Mouse (Mus musculus) midbrain, embryonic 16.5 days (tissue): ENCODE measurements around the gene Rad9a. TPM values are rescaled to one million over a fixed set of nuclear protein-coding genes. Genes with fewer than 3 reads are reported as not detected.
A peak's percentile ranks its signal among the peaks of the same experiment; 100 is the strongest.

Experiments
- ATAC-seq: fragments of 200-750 bp; cut with Nextera tagmentation; 2 replicates; pipeline ENCODE4 v1.8.0; 2017; ENCODE audit warnings: moderate TSS enrichment
- H3K27ac ChIP-seq: fragments of 300-500 bp; sonication (generic); 2 replicates; pipeline ENCODE4 v1.5.1; 2014; ENCODE audit warnings: mild to moderate bottlenecking, low read length, mixed read lengths
- H3K27me3 ChIP-seq: fragments of 300-500 bp; sonication (generic); 2 replicates; pipeline ENCODE4 v1.6.1; 2014; ENCODE audit warnings: low read depth, low read length, mixed read lengths; ENCODE audit not compliant: control insufficient read depth, insufficient read depth
- H3K36me3 ChIP-seq: fragments of 300-500 bp; sonication (generic); 2 replicates; pipeline ENCODE4 v1.6.1; 2014; ENCODE audit warnings: mild to moderate bottlenecking, low read length, moderate library complexity, mixed read lengths; ENCODE audit not compliant: control insufficient read depth, insufficient read depth
- H3K4me1 ChIP-seq: fragments of 300-500 bp; sonication (generic); 2 replicates; pipeline ENCODE4 v1.6.1; 2014; ENCODE audit warnings: mild to moderate bottlenecking, low read length, mixed read lengths; ENCODE audit not compliant: control insufficient read depth, insufficient read depth
- H3K4me2 ChIP-seq: fragments of 300-500 bp; sonication (generic); 2 replicates; pipeline ENCODE4 v1.6.1; 2014; ENCODE audit warnings: mild to moderate bottlenecking, low read length, mixed read lengths
- H3K4me3 ChIP-seq: fragments of 300-500 bp; sonication (generic); 2 replicates; pipeline ENCODE4 v1.5.1; 2014; ENCODE audit warnings: low read depth, mild to moderate bottlenecking, low read length, moderate library complexity, mixed read lengths
- H3K9ac ChIP-seq: fragments of 300-500 bp; sonication (generic); 2 replicates; pipeline ENCODE4 v1.6.1; 2014; ENCODE audit warnings: low read depth, low read length, mixed read lengths
- H3K9me3 ChIP-seq: fragments of 300-500 bp; sonication (generic); replicated peaks from 2 replicates; pipeline ENCODE4 v1.6.1; 2014; ENCODE audit warnings: mild to moderate bottlenecking, low read length, mixed read lengths; ENCODE audit not compliant: control insufficient read depth, poor library complexity, severe bottlenecking
- WGBS: fragments of 180-500 bp; shearing (Covaris S2); extraction: QIAGEN DNeasy Blood & Tissue Kit; methylation state at CpG from one replicate; pipeline ENCODE4 v1.1.7; 2014; 5-methylcytosine and 5-hydroxymethylcytosine counted together
- polyA plus RNA-seq: library from polyadenylated mRNA; unstranded; fragments of >200 nt; fragmentation: Nextera tagmentation; extraction: Ambion mirVana; gene quantifications from 2 replicates; pipeline ENCODE4 v1.2.1, GENCODE M21; 2015

Rad9a gene
- polyA plus RNA-seq, 1 experiment from 2014 or later = 25.0 TPM

DNA sequence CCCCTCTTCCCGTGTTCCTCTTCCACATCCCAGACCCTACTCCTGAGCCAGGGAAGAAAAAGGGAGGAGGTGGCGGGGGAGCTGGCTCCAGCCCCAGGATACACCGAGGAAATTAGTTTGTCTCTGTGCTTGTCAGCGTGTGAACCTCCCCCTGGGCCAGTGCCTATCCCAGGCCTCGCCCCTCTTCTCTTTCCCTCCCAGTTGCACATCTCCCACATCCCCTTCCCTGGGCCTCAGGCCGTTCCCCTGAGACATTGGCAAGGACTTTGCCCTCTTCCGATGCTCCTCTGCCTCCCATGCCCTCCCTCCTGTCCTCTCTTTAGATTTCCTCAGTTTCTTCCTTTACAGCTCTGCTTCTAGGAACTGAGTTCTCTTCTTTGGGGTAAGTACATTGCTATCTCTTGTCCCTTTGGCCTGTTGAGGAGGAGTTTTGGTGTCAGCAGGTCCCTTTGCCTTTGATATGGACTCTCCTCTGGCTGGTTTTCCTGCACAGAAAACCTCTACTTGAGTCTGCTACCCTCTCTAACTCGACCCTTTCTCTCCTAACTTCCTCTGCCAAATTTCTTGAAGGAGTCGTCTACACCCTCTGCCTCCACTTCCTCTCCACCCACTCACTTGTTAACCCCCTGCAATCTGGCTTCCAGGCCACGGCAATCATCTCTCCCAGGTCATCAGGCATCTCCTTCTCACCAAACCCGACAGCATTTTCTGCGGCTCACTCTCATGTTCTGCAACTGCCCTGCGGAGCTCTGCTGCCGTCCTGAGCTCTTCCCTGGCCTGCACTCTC lies 19.7 kb upstream of the Rad9a start:
- Histone ChIP-seq H3K9ac (no peak overlapping the region), H3K4me1 (no peaks in the 10 kb centered on the region), H3K4me3 (no peak overlapping the region), H3K27me3 (peaks cover 9% of the 10 kb centered on the region), H3K4me2 (no peak overlapping the region), H3K9me3 (no peaks in the 10 kb centered on the region), H3K27ac (no peak overlapping the region), H3K36me3 (no peaks in the 10 kb centered on the region)
- ATAC-seq = no peak
- 46% methylated on average over 14 of the region's 14 CpGs for WGBS

DNA sequence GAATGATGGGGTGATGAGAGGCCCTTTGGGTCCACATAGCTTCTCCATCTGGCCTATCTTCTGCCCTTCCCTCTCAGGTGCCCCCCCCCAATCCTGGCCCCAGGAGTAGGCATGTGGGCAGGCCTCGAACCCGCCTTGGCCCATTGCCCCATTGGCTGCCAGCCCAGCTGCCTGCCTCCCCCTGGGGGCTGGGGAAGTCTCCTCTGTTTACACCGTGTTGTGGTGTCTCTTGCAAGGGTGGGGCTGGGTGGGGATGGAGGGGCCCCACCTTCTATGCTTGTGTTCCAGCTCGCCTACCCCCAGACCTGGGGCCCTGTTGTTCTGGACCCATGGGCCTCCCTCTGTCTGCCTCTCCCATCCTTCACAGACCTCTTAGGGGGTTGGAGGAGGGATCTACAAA lies 19.0 kb upstream of the Rad9a start:
- Histone ChIP-seq H3K36me3 (no peaks in the 10 kb centered on the region), H3K4me2 (no peak overlapping the region), H3K9ac (no peak overlapping the region), H3K4me1 (peaks cover 1% of the 10 kb centered on the region), H3K27ac (no peak overlapping the region), H3K4me3 (no peak overlapping the region), H3K27me3 (peaks cover 12% of the 10 kb centered on the region), H3K9me3 (no peaks in the 10 kb centered on the region)
- ATAC-seq = no peak
- WGBS = 60% methylated on average over 4 of the region's 4 CpGs

GRCm38 (mm10) chr19:4219943-4220342 lies 18.5 kb upstream of the Rad9a start:
- Histone ChIP-seq H3K9me3 (no peaks in the 10 kb centered on the region), H3K27ac (no peak overlapping the region), H3K9ac (no peak overlapping the region), H3K4me2 (no peak overlapping the region), H3K4me1 (peaks cover 6% of the 10 kb centered on the region), H3K27me3 (peaks cover 12% of the 10 kb centered on the region), H3K4me3 (no peak overlapping the region), H3K36me3 (no peaks in the 10 kb centered on the region)
- 82% methylated on average over 6 of the region's 6 CpGs for WGBS
- ATAC-seq = no peak

- no peaks in the 10 kb centered on the region for H3K36me3 ChIP-seq
- H3K4me1 ChIP-seq = peaks cover 16% of the 10 kb centered on the region
- H3K9ac ChIP-seq = no peak overlapping the region
- no peak overlapping the region for H3K4me2 ChIP-seq
- ATAC-seq = no peak
- no peak overlapping the region for H3K27ac ChIP-seq
- H3K4me3 ChIP-seq = no peak overlapping the region
- H3K9me3 ChIP-seq = no peaks in the 10 kb centered on the region
- peaks cover 15% of the 10 kb centered on the region for H3K27me3 ChIP-seq
- 87% methylated on average over 1 of the region's 1 CpGs for WGBS
Observed at GRCm38 (mm10) chr19:4218784-4219183, 17.3 kb upstream of the Rad9a start.

DNA sequence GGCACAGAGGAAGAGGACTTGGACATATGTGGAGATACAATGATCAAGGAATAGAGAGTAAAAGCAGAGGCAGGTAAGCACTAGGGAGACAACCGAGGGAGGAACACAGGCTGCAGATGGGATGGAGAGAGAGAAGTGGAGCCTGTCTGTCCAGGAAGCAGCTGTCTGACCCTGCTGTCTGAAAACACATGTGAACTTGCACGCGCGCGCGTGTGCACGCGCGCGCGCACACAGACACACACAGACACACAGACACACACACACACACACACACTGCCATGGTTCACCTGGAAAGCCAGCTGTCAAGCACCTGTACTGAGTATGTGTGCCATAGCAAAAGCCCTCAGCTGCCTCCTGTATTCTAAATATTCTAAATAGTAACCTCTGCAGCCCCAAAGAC lies 16.8 kb upstream of the Rad9a start:
- Histone ChIP-seq H3K36me3 (no peaks in the 10 kb centered on the region), H3K9ac (no peak overlapping the region), H3K4me2 (no peak overlapping the region), H3K4me3 (no peak overlapping the region), H3K9me3 (no peaks in the 10 kb centered on the region), H3K4me1 (peaks cover 16% of the 10 kb centered on the region), H3K27me3 (peaks cover 19% of the 10 kb centered on the region), H3K27ac (no peak overlapping the region)
- no peak for ATAC-seq
- 88% methylated on average over 11 of the region's 11 CpGs for WGBS

- Histone ChIP-seq H3K27me3 (peaks cover 23% of the 10 kb centered on the region), H3K4me3 (no peak overlapping the region), H3K4me2 (no peak overlapping the region), H3K9ac (no peak overlapping the region), H3K4me1 (peaks cover 16% of the 10 kb centered on the region), H3K27ac (no peak overlapping the region), H3K36me3 (no peaks in the 10 kb centered on the region), H3K9me3 (no peaks in the 10 kb centered on the region)
- ATAC-seq = no peak
- 41% methylated on average over 3 of the region's 3 CpGs for WGBS
Observed at GRCm38 (mm10) chr19:4217855-4218254, 16.4 kb upstream of the Rad9a start.

- H3K4me2 ChIP-seq = no peak overlapping the region
- H3K36me3 ChIP-seq = no peaks in the 10 kb centered on the region
- H3K4me3 ChIP-seq = no peak overlapping the region
- H3K27me3 ChIP-seq = peaks cover 28% of the 10 kb centered on the region
- ATAC-seq = no peak
- H3K9me3 ChIP-seq = no peaks in the 10 kb centered on the region
- WGBS = 16% methylated on average over 4 of the region's 5 CpGs
- peaks cover 16% of the 10 kb centered on the region for H3K4me1 ChIP-seq
- H3K9ac ChIP-seq = no peak overlapping the region
- H3K27ac ChIP-seq = no peak overlapping the region
Observed at GRCm38 (mm10) chr19:4217140-4217539, 15.7 kb upstream of the Rad9a start.

GRCm38 (mm10) chr19:4216041-4216685 lies 14.7 kb upstream of the Rad9a start:
- Histone ChIP-seq H3K36me3 (no peaks in the 10 kb centered on the region), H3K27ac (no peak overlapping the region), H3K27me3 (peaks cover 34% of the 10 kb centered on the region), H3K9ac (no peak overlapping the region), H3K9me3 (no peaks in the 10 kb centered on the region), H3K4me3 (no peak overlapping the region), H3K4me1 (peaks cover 16% of the 10 kb centered on the region), H3K4me2 (no peak overlapping the region; the same call in 1 of the 2 replicates)
- 18% methylated on average over 14 of the region's 14 CpGs for WGBS
- no peak for ATAC-seq

- ATAC-seq = no peak
- H3K27me3 ChIP-seq = peaks cover 34% of the 10 kb centered on the region
- WGBS = 8% methylated on average over 17 of the region's 21 CpGs
- no peak overlapping the region for H3K27ac ChIP-seq
- no peaks in the 10 kb centered on the region for H3K36me3 ChIP-seq
- peak overlapping the region; percentile 50 for H3K4me3 ChIP-seq
- H3K4me1 ChIP-seq = peaks cover 16% of the 10 kb centered on the region
- H3K9ac ChIP-seq = peak overlapping the region; percentile 69
- peak overlapping the region; percentile 93 for H3K4me2 ChIP-seq
- H3K9me3 ChIP-seq = no peaks in the 10 kb centered on the region
Observed at GRCm38 (mm10) chr19:4215451-4215840, 14.0 kb upstream of the Rad9a start.
